Mouse (Mus musculus) kidney, adult 2 months (tissue): ENCODE data around the gene Cav1.

ENCODE experiments used
- CTCF ChIP-seq: fragments of 200-500 bp; conservative IDR thresholded peaks from 2 replicates; pipeline ENCODE4 v1.5.1; 2011; ENCODE audit warnings: low read depth, mild to moderate bottlenecking, control low read depth, low read length, moderate library complexity, mixed read lengths; ENCODE audit not compliant: insufficient read depth, insufficient read length
- POLR2A ChIP-seq: fragments of 200-500 bp; IDR thresholded peaks from one replicate; pipeline ENCODE4 v1.6.1; 2011; ENCODE audit warnings: low read depth, low read length, control low read depth

DNA sequence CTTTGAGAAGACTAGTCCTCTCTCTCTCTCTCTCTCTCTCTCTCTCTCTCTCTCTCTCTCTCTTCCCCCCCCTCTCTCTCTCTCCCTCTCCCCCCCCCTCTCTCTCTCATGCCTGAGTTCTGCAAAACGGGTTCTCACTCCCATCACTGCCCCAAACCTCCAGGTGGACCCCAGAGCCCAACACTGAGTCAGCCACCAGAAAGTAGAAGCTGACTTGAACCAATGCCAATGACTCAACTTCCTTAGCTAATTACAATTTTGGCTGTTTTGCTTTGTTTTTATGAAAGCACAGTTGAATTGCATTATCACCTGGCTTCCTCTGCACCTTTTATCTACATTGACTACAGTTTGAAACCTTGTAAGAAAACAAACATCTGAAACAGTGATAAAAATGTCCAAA lies 11.8 kb downstream of the Cav1 start:
- TF ChIP-seq CTCF (no peak), POLR2A (no peak)
